Mouse (Mus musculus): ENCODE measurements around the gene Gpank1. TPM values are rescaled to one million over a fixed set of nuclear protein-coding genes. Genes with fewer than 3 reads are reported as not detected.
A peak's percentile ranks its signal among the peaks of the same experiment; 100 is the strongest.

Gene Gpank1
- 10 to 100 TPM; 10.2 to 13.2 TPM for total RNA-seq (2021)
- long read RNA-seq, experiment 1, partial matches to known transcripts, result 0 of 9 reads
- long read RNA-seq, experiment 1, other reads (novel, unspliced or antisense), result 6 of 9 reads
- long read RNA-seq, experiment 2, transcript Gpank1-202 (3 exons, 1,518 nt), result major isoform, 6 of 17 reads
- long read RNA-seq, experiment 2, partial matches to known transcripts, result 0 of 17 reads
- long read RNA-seq, experiment 2, other reads (novel, unspliced or antisense), result 10 of 17 reads

DNA sequence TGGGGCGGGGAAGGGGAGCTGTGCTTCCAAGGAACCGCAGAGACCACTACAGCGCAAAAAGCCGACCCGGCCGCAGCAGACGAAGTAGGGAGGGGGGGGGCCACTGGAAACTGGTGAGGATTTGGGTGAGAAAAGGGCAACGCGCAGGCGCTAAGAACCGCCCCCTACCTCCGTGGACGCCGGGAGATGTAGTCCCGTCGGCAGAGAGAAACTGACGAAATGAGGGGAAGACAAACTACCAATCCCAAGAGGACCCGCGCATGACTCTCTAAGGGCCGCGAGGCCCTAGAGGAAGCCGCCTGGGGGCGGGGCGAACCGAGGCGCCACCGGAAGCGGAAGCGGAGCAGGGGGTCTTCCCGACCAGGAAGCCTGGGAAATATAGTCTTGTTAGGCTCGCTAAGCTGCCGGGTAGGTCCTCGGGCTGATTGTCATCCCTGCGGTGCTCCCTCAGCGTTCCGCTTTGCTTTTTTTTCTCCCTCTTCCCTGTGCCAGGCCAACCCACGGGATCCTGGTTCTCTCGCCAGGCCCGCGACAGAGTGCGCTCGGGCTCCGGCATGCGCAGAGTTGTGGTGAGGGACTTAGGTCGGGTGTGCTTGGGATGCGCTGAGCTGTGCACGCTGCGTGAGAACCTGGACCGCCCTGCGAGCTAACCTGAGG is at the start of gene Gpank1:
Gene Gpank1 (plus strand): TSS at position 313 of the 657 bp plus-strand sequence.
- DNase-seq (ENCODE audit: low spot score in 2 of 2), result peak; percentile 96 to 99

DNA sequence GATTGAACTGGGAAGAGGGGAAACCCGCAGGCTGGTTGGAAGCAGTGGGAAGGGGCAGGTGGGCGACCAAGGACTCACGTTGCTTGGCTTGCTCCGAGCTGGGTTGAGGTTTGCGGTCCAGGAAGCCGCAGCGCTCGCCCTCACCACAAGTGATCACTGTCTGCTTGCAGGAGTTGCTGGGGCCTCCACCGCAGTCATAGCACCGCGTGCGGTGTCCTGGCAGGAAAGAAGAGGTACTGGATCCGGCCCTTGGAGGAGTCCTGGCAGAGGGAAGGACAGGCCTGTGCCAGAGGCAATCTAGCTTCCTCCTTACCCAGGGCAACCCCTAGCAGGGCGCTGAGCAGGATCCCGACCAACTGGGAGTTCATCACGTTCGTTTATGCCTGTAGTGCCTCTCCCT is 47.2 kb upstream of the Gpank1 start:
- no peak for DNase-seq (ENCODE audit: low spot score in 2 of 2)

DNA sequence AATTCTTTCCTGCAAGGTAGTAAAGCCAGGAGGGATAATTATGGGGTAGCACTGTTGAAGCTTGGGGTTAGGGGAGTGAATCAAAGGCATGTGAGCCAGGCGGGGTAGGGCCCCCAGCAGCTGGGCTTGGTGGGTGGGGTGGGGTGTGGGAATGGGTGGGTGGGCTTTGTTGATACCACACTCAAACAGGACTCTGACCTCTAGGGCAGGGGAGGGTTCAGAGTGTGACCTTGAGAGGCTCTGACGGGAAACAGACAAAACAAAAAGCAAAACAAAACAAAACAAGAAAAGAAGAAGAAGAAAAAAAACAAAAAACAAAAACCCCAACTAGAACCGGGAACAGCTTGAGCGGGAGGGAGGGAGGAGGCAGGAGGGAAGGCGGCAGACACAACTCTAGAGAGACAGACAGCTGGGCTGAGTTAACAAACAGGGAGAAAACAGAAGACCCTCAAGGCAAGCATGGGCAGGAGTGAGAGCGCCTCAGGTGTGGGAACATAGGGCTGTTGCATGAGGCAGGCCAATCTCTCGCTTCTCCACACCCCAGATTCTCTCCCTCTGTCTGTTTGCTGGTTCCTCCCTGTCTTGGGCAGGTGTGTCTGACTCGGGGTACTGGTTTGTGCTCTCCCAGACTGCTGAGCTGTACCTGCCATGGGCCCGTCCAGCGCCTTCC is 44.6 kb upstream of the Gpank1 start, which contains the start of gene Ly6g6e:
Gene Ly6g6e (plus strand): TSS at position 396 of the 670 bp plus-strand sequence.
- no peak for DNase-seq (ENCODE audit: low spot score in 2 of 2)

DNA sequence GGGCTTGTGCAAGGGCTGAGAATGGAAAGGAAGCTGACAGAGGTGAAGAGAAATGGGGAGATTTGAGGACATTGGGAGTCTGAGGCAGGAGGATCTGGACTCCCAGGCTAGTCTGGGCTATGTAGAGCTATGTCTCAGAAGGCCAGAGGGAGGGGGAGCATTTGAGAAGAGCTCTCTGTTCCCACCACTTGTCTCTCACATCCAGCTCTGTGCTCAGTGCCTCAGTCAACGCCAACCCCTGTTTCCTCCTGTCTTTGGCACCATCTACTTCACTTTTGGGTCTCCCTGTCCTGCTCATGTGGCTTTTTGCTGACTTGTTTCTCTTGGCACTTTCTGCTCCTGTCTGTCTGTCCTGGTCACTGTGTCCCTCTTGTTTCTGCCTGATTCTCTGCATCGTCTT is 44.0 kb upstream of the Gpank1 start:
- DNase-seq (ENCODE audit: low spot score in 2 of 2), result no peak

DNA sequence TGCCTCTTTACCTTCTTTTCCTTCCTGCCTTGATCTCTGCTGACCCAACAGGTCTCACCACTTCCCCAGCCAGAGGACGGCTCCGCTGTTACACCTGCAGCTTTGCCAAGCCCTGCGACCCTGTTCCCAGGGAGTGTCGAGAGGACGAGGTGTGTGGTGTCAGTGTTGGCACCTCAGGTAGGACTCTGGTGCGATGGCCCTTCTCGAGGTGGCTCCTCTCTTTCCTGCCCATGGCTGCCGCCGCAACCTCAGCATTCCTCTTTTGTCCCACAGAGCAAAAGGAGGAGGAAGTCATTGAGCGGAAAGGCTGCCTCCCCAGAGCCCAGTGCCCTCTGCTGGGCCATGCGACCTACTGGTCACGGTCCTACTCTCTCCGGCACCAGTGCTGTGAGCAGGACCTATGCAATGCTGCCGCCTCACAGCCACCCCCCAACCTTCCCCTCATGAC is 43.4 kb upstream of the Gpank1 start, which contains the start of gene Ly6g6d:
Gene Ly6g6d (minus strand): TSS at position 280 of the 448 bp plus-strand sequence.
- no peak for DNase-seq (ENCODE audit: low spot score in 2 of 2)

- no peak for DNase-seq (ENCODE audit: low spot score in 2 of 2)
Observed at GRCm38 (mm10) chr17:35079778-35080177, 41.5 kb upstream of the Gpank1 start.

DNA sequence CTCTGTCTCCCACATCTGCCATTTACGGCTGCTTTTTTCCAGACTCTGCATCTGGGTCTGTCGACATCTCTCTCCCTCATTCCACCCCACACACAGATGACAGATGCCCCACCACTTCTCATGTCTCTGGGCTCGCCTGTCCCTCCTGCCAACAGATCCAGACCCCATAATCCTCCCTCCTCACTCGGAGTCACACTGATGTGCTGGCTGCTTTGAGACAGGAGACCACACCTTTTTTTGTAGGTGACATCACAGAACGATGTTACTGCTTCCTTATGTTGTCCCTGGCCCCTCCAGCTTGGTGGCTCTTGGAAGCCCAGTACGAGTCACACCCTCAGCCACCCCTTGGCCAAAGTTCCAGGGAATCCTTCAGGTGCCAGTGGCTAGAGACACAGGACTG is 41.0 kb upstream of the Gpank1 start:
- DNase-seq (ENCODE audit: low spot score in 2 of 2), result no peak

DNA sequence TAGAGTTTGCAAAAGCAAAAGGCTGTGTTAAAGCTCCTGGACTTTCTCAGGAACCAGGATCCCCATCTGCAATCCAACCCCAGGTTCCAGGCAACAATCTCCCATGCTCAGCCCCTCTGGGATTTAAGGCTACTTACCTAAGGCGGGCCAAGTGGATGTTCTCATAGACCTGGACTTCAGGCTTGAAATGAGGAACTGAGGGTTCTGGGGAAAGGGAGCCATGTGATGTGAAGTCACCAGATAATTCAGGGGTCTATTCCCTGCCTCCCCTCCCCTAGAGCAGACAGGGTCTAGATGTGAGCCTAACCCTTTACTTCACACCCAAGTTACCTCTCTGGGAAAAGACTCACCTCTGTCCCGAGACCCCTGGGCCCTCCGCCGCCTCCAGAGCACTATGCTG is 40.5 kb upstream of the Gpank1 start:
- no peak for DNase-seq (ENCODE audit: low spot score in 2 of 2)

DNA sequence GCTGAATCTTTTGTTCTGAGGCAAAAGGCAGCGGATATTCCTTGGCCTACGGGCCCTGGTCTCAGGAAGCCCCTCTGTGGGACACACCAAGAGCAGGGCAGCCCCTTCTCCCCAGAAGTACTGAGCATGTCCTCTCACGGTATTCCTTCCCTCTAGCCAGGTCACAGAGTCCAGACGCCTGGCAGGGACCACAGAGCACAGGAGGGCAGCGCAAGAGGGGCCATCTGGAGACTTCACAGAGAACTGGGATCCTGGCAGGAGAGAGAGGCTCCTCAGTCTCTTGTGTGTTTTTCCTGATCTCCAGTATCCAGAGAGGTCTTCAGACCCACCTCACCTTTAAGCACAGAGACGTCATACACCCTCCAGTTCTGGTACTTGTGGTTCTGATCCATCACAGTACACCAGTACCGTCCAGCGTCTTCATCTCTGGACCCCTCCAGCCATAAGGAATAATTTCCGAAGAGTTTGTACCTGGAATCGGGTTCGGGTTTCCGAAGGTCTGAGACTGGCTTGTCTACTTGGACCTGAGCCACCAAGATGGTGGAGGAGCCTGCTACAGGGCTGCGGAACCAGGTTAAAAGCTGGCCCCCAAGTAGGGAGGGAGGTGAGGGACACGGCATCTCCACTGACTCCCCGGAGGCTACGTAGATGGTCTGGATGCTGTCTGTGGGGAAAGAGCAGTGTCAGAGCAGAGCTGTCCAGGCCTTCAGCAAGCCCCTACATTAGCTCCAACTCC is 38.2 kb upstream of the Gpank1 start:
- DNase-seq (ENCODE audit: low spot score in 2 of 2), result no peak

DNA sequence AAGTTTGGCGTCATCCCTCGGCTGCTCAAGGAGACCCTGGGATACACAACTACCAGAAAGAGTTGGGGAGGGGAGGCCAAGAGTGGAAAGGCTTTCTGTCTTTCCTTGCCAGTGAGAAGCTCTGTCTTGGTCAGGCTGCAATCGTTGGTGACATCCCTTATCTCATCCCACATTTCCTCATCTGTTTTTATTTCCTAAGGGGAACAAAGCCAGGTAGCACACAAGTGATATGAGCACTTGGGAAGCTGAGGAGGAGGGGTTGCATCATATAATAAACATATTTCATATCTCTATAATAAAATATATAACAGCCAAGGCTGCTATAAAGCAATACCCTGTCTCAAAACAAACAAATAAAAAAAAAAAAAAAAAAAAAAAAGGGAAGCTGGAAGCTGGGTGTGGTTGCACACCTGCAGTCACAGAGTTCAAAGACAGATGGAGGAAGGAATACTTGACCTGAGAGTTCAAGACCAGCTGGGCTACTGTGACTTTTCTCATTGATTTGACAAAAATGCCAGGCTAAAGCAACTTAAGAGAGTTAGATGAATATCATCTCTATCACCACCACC is 37.2 kb upstream of the Gpank1 start:
- no peak for DNase-seq (ENCODE audit: low spot score in 2 of 2)

GRCm38 (mm10) chr17:35085208-35085865 is 35.9 kb upstream of the Gpank1 start, which contains the start of gene Ly6g6f:
Gene Ly6g6f, minus strand, starts transcription at chr17:35085610.
- DNase-seq (ENCODE audit: low spot score in 2 of 2), result no peak

DNA sequence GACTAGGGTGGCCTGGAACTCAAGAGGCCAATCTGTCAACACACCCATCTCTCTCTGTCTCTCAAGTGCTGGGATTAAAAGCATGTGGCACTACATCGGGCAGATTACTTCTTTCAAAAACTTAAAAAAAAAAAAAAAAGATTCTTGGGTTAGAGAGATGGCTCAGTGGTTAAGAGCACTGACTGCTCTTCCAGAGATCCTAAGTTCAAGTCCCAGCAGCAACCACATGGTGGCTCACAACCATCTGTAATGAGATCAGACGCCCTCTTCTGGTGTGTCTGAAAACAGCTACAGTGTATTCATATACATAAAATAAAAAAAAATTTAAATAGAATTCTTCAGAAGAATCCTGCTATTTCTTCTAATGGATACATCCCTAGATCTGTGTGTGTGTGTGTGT is 33.1 kb upstream of the Gpank1 start:
- no peak for DNase-seq (ENCODE audit: low spot score in 2 of 2)

- peak; percentile 96 to 97 for DNase-seq (ENCODE audit: low spot score in 2 of 2)
Observed at GRCm38 (mm10) chr17:35088825-35089644, 32.2 kb upstream of the Gpank1 start, which contains the start of gene Abhd16a. Gene Abhd16a, plus strand, starts transcription at chr17:35089263.

GRCm38 (mm10) chr17:35090166-35090932 is 30.9 kb upstream of the Gpank1 start:
- DNase-seq (ENCODE audit: low spot score in 2 of 2), result peak in 1 of 2 experiments; percentile 27

DNA sequence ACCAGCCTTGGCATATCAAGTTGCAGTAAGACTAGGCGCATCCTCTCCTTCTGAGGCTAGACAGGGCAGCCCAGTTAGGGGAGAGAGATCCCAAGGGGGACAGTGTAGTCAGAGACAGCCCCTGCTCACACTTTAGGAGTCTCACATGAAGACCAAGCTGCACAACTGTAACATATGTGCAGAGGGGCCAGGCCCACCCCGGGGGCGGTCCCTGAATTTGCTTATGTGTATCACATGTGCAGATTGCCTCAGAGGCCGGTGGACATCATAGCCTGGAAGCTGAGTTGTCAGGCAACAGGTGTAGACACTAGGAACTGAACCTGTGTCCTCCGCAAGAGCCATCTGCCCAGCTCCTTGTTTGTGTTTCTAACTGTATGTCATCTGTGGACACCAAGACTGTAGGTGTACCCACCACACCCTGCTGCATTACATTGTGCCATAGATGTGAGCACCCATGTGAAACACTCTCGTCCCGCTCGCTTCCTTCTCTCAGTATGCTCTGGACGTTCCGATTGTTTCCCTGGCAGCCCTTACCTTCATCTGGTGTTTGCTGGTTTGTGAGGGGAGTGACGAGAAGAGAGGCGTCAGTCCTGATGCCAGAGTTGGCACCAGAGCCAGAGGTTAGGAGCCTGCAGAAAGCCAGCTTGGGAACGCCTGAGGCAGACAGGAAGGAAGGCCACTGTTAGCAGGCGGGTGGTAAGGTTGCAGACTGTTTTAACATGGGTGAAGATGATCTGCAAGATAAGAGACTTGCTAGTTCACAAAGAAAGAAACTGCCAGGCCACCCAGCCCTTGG is 28.7 kb upstream of the Gpank1 start:
- DNase-seq (ENCODE audit: low spot score in 2 of 2), result no peak

- no peak for DNase-seq (ENCODE audit: low spot score in 2 of 2)
Observed at GRCm38 (mm10) chr17:35094475-35095365, 26.5 kb upstream of the Gpank1 start.

DNA sequence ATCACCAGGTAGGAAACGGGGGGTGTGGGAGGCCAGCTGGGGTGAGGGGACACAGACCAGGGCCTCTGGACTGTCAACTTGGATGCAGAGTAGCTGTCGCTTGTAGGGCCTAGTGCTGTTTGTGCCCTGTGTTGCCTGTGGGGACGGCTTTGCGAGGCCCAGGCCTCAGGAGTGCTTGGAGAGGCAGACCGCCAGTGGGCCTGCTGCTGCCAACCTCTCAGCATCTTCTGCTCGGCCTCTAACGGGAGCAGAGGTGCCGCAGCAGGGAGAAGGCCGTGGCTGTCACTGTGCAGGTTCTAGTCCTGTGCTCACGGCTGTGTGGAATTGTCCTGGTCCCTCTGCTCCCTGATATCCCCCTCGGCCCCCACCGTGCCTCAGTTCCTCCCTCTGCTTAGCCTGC is 24.7 kb upstream of the Gpank1 start:
- DNase-seq (ENCODE audit: low spot score in 2 of 2), result no peak

Measured in layer of hippocampus, postnatal 14 days (tissue).